Mouse (Mus musculus) heart, adult 2 months (tissue): ENCODE results near the gene Chrm4.

Source experiments
- CTCF ChIP-seq: fragments of 200-600 bp; IDR thresholded peaks from 2 replicates; pipeline ENCODE4 v1.8.1; 2022; ENCODE audit warnings: antibody characterized with exemption, mild to moderate bottlenecking, moderate library complexity
- POLR2A ChIP-seq: fragments of 200-500 bp; IDR thresholded peaks from 2 replicates; pipeline ENCODE4 v1.6.1; 2011; ENCODE audit warnings: mild to moderate bottlenecking, low read depth, low read length, control low read depth; ENCODE audit not compliant: insufficient read depth

- TF ChIP-seq POLR2A (no peak), CTCF (no peak)
Observed at GRCm38 (mm10) chr2:91900431-91900830, 26.6 kb upstream of the Chrm4 start.
